Mouse (Mus musculus): ENCODE data around the gene Gclc.

DNA sequence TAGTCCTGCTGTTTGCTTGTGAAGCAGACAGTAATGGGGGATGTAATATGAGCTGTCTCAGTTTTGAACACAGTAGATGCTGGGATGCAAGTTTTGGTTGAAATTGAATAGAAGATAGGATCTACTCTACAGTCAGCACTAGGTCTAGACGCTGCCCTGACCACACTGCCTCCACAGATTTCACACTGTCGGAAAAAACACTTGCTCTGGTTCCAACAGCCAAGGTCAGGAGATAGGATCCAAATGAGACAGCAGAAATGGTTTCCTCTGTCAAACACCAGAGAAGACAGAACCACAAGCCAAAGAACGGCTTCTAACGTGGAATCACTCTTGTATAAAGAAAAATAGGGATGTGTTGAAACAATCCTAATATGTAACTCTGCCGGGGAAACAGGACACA is 41.0 kb upstream of the Gclc start:
- TF ChIP-seq ZC3H11A (IDR thresholded peaks at IDR 0.05; ENCODE audit: borderline replicate concordance, low read depth, low read length) (no peak), CHD2 (IDR thresholded peaks at IDR 0.05; ENCODE audit: low read depth, low read length) (no peak), HCFC1 (IDR thresholded peaks at IDR 0.05; ENCODE audit: borderline replicate concordance, insufficient read depth, low read length) (no peak), ZNF384 (IDR thresholded peaks at IDR 0.05; ENCODE audit: low read depth, low read length) (no peak)
